Mouse (Mus musculus): ENCODE results near the gene T2.

T2 gene

DNA sequence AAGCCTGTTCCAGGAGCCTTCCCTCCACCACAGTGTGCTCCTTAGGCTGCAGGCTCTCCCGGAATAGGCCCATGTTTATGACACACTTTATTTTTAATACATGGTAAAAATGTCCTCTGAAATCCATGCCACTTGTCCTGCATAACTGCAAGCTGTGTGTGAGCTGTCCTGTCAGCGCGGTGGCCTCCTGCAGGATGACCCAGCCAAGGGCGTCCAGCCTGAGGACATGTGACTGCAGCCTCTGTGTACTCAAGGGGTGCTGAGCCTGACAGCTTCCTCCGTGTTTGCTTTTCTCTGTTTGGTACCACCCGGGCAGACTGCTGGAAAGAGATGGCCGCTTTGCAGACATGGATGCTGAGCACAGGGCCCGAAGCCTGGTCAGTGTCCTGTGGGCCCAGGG lies 61.1 kb downstream of the T2 start:
- CTCF ChIA-PET = no interaction called here

DNA sequence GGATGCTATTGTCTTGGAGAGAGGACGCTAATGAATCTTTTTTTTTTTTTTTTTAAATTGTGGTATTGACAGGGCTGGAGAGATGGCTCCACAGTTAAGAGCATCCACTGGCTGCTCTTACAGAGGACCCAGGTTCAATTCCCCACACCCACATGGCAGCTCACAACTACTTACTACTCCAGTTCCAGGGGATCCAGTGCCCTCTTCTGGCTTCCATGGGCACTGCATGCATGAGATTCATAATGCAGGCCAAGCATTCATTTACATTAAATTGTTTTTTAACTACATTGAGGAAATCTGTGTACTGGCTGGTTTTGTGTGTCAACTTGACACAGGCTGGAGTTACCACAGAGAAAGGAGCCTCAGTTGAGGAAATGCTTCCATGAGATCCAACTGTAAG lies 64.9 kb downstream of the T2 start:
- CTCF ChIA-PET = no interaction called here

DNA sequence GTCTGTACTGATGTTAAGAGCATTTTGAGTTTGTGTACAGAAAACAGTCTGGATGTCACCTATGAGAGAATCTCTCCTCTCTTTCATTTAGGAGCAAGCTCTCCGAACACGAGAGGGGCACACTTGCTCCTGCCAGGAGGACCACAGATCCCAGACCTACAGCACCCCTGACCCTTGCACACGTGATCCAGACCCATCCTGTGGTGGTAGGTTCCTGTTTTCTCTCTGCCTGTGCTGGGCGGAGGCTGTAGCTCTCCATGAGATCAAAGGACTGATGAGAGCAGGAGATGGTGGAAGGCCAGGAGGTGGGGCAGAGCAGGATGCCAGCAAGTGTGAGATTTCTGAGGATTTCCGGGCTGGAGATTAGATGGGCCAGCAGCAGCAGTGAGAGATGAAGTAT lies 65.7 kb downstream of the T2 start:
- CTCF ChIA-PET = no interaction called here

DNA sequence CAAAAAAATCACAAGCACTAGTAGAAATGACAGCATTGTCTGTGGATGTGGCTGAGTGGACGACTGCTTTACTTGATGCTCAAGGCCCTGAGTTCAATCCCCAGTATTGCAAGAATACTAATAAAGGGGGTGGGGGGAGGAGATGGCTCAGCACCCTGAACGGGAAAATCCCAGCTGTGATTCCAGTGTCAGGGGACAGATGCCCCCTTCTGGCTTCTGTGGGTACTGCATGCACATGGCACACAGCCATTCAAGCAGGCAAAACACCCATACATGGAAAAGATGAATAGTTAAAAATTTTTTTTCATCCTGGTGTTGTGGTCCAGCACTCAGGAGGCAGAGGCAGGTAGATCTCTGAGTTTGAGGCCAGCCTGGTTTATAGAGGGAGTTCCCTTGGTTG lies 67.5 kb downstream of the T2 start:
- CTCF ChIA-PET = no interaction called here

DNA sequence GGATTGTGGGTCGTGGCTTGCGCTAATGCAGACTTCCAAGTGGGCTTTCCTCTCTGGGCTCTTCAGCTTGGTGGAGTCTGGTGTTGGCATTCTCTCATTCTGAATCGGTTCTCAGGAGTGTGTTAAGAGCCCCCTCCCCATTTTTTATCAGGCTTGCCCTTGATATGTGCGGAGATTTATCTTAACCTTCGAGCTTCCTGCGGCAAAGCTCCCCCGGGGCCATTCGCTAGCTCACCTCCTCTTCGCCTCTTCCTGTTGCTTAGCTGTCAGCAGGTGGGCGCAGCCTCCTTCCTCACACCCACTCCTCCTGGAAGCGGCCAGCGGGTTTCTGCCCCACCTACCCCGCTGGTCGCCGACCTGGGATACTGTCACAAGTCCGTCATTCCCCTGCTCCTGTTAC lies 73.6 kb downstream of the T2 start:
- CTCF ChIA-PET = no interaction called here

- CTCF ChIA-PET = no interaction called here
Observed at GRCm38 (mm10) chr17:8429896-8430295, 74.1 kb downstream of the T2 start.

DNA sequence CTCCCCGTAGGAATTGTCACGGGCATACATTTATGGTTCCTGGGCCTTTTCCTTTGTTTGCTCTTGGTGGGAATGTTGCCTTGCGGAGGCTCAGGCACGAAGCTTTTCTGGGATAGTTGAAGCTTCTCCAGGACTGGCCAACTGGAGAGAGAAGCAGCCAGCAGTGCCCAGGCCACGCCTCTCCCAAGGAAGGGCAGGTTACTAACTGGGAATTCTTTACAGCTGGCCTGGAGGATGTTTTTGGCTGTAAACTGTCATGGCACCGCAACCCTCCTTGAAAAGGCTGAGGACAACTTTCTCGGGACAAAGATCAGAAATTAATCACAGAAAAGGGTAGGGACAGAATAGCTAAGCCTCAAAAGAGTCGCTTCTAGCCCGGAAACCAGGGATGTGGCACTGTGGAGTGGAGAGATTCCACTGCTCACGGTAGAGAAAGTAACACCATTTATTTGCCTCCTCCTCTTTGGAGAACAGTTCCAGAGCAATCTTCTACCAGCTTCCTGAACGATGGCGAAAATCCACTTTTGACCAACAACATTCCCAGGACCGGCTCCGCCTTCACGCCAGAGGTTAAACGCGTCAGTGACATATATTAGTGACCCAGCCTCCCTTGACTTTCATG lies 76.5 kb downstream of the T2 start:
- CTCF ChIA-PET = no interaction called here

- CTCF ChIA-PET = no interaction called here
Observed at GRCm38 (mm10) chr17:8433121-8433977, 77.6 kb downstream of the T2 start.

- CTCF ChIA-PET = no interaction called here
Observed at GRCm38 (mm10) chr17:8433978-8434960, 78.5 kb downstream of the T2 start, which contains the start of gene T. Gene T, plus strand, starts transcription at chr17:8434423.

- CTCF ChIA-PET = no interaction called here
Observed at GRCm38 (mm10) chr17:8436184-8436583, 80.4 kb downstream of the T2 start.

DNA sequence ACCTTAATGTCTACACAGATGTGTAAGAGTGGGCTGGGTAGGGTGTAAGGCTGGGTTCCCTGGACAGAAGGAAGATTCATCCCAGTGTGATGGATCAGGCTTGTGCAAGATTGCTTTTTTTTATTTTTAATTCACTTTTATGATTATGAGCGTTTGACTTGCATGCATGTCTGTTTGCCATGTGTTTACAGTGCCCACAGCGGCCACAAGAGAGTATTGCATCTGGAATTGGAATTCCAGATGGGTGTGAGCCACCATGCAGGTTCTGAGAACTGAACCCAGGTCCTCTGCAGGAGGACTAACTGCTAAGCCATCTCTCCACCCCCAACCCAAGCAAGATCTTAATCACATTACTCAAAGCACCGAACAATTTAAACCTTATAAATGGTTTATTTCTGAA lies 88.3 kb downstream of the T2 start:
- CTCF ChIA-PET = no interaction called here

DNA sequence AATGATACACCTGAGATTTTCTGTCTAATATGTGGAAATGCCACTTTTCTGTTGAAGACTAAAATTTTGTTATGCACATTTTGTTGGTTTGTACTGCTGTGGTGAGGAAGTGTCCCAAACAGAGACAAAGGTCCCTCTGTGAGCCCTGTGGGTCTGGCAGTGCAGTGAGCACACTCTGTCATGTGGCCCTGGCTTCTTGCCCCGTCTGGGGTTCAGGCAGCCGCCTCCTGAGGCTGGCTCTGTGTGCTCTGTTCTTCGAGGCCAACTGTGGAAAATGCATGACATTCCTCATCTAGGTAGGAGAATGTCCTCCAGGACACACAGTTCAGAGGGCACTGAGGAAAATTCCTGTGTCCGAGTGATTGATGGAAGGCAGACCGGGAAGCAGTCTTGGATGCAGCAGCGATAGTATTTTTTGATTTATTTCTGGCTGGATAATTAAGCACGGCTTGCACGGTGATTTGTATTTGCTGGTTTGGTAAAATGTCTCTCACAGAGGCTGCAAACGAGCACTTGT lies 91.9 kb downstream of the T2 start:
- CTCF ChIA-PET = no interaction called here

- CTCF ChIA-PET = no interaction called here
Observed at GRCm38 (mm10) chr17:8448324-8448723, 92.5 kb downstream of the T2 start.

DNA sequence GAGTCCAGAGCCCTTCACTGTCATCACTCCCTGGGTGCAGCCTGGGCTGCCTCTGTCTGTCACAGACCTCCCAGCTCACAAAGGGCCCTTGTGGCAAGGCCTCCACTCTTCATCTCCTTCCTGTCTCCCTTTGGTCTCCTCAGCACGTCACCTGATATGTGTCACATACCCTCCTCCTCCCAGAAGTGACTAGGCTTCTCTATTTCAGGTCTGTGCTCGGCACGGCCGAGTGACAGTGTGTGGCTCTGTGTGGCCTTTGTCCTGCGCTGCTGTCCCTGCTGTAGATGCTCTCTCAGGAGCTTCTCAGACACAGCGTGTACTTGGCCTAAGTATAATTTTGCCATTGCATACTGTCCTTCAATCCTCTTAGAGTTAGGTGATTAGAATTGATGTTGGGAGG lies 99.4 kb downstream of the T2 start:
- CTCF ChIA-PET = no interaction called here

- CTCF ChIA-PET = no interaction called here
Observed at GRCm38 (mm10) chr17:8455601-8456000, 99.8 kb downstream of the T2 start.

GRCm38 (mm10) chr17:8456856-8457460 lies 101.2 kb downstream of the T2 start:
- CTCF ChIA-PET = no interaction called here

DNA sequence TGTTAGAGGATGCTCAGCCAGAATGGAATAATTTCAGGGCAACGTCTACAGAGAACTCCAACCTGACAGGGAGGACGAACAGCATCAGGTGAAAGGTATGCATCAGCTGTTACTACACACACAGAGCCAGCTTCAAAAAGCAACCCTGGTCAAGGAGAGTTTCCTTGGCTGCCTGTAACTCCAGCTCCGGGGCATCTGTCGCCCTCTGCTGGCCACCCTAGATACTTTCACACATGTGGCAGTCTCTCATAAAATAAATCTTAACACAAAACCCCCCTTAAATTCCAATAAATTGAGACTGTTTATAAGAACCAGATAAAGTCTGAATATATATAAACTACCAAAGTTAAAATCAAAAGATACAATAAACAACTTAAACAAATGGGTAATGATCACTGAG lies 105.8 kb downstream of the T2 start:
- CTCF ChIA-PET = no interaction called here

GRCm38 (mm10) chr17:8463482-8464128 lies 107.8 kb downstream of the T2 start:
- CTCF ChIA-PET = interaction anchor here (0.6 kb wide), 1 partner anchor 76 kb away, joined by 3 read pairs; no protein-coding TSS in a partner anchor

- CTCF ChIA-PET = no interaction called here
Observed at GRCm38 (mm10) chr17:8467771-8468170, 112.0 kb downstream of the T2 start.

DNA sequence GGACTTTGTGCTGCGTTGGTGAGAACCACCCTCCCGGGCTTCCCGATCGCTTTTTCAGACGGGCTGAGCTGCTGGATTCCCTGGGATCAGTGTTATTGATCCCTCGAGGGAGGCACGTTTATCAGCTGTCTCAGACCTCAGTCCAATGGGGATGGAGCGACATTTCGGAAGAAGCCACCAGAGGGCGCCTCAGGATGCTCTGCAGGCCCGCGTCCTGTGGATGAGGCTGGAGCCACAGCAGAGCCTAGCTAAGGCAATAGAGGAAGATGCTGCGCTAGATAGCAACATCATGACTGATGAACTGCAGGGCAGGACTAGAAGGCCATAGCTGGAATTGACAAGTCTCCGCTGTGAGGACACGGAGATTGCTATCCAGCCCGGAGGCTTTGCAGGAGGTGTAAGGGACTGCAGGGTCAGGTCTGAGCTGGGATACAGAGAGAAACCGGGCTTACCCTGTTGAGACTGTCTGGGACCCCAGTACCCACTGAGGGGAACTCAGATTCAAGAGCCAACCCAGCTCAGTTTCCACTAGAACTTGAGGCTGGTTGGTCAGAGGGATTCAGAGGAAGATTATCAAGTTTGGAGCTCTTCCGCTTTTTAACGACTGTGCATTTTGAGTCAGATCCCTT lies 113.0 kb downstream of the T2 start:
- CTCF ChIA-PET = interaction anchor here (0.5 kb wide), 1 partner anchor 9 kb away, joined by 4 read pairs; no protein-coding TSS in a partner anchor
